Mouse (Mus musculus) intestine, embryonic 16.5 days (tissue): ENCODE measurements around the gene Tmem97. TPM values are rescaled to one million over a fixed set of nuclear protein-coding genes. Genes with fewer than 3 reads are reported as not detected.

Experiments
- ATAC-seq: fragments of 200-750 bp; cut with Nextera tagmentation; 2 replicates; pipeline ENCODE4 v1.8.0; 2017; ENCODE audit warnings: moderate TSS enrichment, moderate library complexity
- H3K27ac ChIP-seq: fragments of 300-500 bp; sonication (generic); 2 replicates; pipeline ENCODE4 v1.5.1; 2014; ENCODE audit warnings: mild to moderate bottlenecking, low read length
- H3K27me3 ChIP-seq: fragments of 300-500 bp; sonication (generic); replicated peaks from 2 replicates; pipeline ENCODE4 v1.6.1; 2014; ENCODE audit warnings: low read length, control low read depth, mixed read lengths; ENCODE audit not compliant: control insufficient read depth, insufficient read depth
- H3K36me3 ChIP-seq: fragments of 300-500 bp; sonication (generic); 2 replicates; pipeline ENCODE4 v1.6.1; 2014; ENCODE audit warnings: low read length, control low read depth; ENCODE audit not compliant: control insufficient read depth, insufficient read depth
- H3K4me1 ChIP-seq: fragments of 300-500 bp; sonication (generic); 2 replicates; pipeline ENCODE4 v1.6.1; 2014; ENCODE audit warnings: low read length, control low read depth, mixed read lengths; ENCODE audit not compliant: control insufficient read depth, insufficient read depth
- H3K4me2 ChIP-seq: fragments of 300-500 bp; sonication (generic); 2 replicates; pipeline ENCODE4 v1.6.1; 2014; ENCODE audit warnings: low read depth, low read length, control low read depth
- H3K4me3 ChIP-seq: fragments of 300-500 bp; sonication (generic); 2 replicates; pipeline ENCODE4 v1.5.1; 2014; ENCODE audit warnings: mild to moderate bottlenecking, low read length
- H3K9ac ChIP-seq: fragments of 300-500 bp; sonication (generic); 2 replicates; pipeline ENCODE4 v1.6.1; 2014; ENCODE audit warnings: low read depth, low read length
- H3K9me3 ChIP-seq: fragments of 300-500 bp; sonication (generic); 2 replicates; pipeline ENCODE4 v1.6.1; 2016; ENCODE audit warnings: low read length, control low read depth; ENCODE audit not compliant: control insufficient read depth
- WGBS: fragments of 180-500 bp; shearing (Covaris S2); extraction: QIAGEN DNeasy Blood & Tissue Kit; methylation state at CpG from one replicate; pipeline ENCODE4 v1.1.7; 2014; 5-methylcytosine and 5-hydroxymethylcytosine counted together
- polyA plus RNA-seq: library from polyadenylated mRNA; unstranded; fragments of >200 nt; fragmentation: Nextera tagmentation; extraction: Ambion mirVana; gene quantifications from 2 replicates; pipeline ENCODE4 v1.2.1, GENCODE M21; 2015

The Tmem97 gene
- polyA plus RNA-seq, 1 experiment from 2014 or later, result 228 TPM

DNA sequence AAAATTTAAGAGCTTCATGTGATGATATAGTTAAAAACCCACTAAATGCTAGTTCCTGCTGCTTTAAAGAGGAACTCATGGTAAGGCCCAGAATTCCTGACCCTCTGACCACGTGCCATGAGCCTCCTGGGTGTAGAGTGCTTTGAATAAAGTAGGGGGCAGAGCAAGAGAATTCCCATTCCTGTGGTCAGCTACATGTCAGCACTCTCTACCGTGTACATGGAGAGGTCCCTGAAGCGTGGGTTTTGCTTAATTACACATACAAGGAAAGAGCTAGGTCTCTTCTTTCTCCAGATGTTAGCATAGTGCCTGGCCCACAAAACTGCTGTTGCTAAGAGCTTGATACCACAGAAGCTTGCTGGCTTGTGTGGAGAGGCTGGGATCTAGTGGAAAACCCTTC, 45.1 kb downstream of the Tmem97 start:
- WGBS, result 75% methylated on average over 3 of the region's 3 CpGs
- Histone ChIP-seq H3K27ac (no peak overlapping the region), H3K4me3 (no peak overlapping the region), H3K9me3 (no peaks in the 10 kb centered on the region), H3K9ac (no peak overlapping the region), H3K4me2 (no peak overlapping the region), H3K36me3 (no peaks in the 10 kb centered on the region; the same call in 1 of the 2 replicates), H3K4me1 (no peaks in the 10 kb centered on the region), H3K27me3 (no peaks in the 10 kb centered on the region)
- no peak for ATAC-seq

DNA sequence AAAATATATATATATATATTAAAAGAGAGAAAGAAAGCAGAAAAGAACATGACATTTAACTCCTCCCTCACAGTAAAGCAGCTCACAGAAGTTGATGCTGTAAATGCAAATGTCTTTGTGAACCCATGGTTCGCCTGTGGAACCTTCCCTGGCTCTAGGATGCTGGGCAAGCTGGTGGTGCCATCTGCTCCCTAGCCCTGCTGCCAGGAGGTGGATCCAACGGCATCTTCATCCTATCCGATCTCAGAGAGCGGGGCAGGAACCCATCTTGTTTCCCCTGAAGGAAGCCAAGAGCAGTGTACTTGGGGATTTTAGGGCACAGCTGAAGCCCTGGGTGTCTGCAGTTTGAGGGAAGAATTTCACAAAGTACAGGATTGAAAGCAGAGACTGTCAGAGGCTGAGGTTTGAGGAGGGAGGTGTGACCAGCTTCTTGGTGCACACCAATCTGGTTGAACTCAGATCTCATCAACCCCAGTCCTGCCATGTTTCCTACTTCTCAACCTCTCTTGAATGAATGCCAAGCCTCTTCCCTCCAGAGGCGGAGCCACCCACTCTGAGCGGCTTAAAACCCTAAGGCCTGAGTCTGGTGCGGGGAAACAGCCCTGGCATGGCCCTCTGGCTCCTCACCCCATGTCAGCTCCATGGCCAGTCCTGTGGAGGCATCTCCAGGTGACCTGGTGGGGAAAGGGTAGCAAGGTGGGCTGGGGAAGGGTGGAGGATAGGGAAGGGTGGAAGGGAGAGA, 47.5 kb downstream of the Tmem97 start, which contains the start of gene Sebox:
Gene Sebox (plus strand): TSS at position 539 of the 742 bp plus-strand sequence.
- H3K36me3 ChIP-seq, result no peaks in the 10 kb centered on the region; the same call in 1 of the 2 replicates
- no peak within 1 kb of the TSS for H3K27ac ChIP-seq
- no peak within 1 kb of the TSS for H3K4me3 ChIP-seq
- 0 out of 2 replicates have a peak, but pooled peaks cover 2% of the 10 kb centered on the region for H3K27me3 ChIP-seq
- ATAC-seq, result no peak
- no peak within 1 kb of the TSS for H3K9ac ChIP-seq
- H3K4me1 ChIP-seq, result no peaks in the 10 kb centered on the region
- WGBS, result 65% methylated on average over 7 of the region's 7 CpGs
- no peak within 1 kb of the TSS for H3K4me2 ChIP-seq
- H3K9me3 ChIP-seq, result no peaks in the 10 kb centered on the region

DNA sequence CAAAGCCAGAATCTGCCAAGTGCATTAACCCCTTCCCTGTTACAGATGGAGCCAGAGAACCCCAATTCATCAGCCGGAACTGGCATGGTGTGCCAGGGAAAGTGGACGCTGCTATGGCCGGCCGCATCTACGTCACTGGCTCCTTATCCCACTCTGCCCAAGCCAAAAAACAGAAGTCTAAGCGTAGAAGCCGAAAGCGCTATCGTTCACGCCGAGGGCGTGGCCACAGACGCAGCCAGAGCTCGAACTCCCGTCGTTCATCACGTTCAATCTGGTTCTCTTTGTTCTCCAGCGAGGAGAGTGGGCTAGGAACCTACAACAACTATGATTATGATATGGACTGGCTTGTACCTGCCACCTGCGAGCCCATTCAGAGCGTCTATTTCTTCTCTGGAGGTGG, 49.0 kb downstream of the Tmem97 start:
- Histone ChIP-seq H3K4me3 (no peak overlapping the region), H3K4me1 (peaks cover 8% of the 10 kb centered on the region), H3K4me2 (no peak overlapping the region), H3K9ac (no peak overlapping the region), H3K9me3 (no peaks in the 10 kb centered on the region), H3K27me3 (peaks cover 10% of the 10 kb centered on the region), H3K36me3 (no peaks in the 10 kb centered on the region), H3K27ac (no peak overlapping the region)
- WGBS, result 71% methylated on average over 20 of the region's 20 CpGs
- no peak for ATAC-seq

DNA sequence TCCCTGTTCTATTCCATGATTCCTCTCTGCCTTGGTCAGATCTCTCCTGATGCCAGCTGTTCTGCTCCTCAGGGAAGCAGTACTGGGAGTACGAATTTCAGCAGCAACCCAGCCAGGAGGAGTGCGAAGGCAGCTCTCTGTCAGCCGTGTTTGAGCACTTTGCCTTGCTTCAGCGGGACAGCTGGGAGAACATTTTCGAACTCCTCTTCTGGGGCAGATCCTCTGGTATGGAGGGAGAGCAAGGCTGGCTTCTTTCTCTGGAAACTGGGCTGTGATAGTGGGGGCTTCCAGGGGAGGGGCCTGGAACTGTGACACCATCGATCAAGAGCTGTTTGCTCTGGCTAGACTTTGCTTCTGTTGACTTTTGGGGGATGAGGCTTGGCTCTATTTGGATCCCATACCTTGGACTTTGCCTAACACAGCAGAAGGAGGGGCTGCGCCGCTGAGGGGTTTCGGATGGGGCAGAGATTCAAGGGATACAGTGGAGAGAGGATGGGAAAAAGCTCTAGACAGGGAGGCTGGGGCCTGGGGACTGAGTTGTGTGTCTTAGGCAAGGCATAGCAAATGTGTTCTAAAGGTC, 49.9 kb downstream of the Tmem97 start:
- Histone ChIP-seq H3K9ac (no peak overlapping the region), H3K36me3 (no peaks in the 10 kb centered on the region), H3K27ac (no peak overlapping the region), H3K27me3 (peaks cover 18% of the 10 kb centered on the region), H3K4me2 (no peak overlapping the region), H3K9me3 (no peaks in the 10 kb centered on the region), H3K4me1 (peaks cover 8% of the 10 kb centered on the region), H3K4me3 (no peak overlapping the region)
- WGBS, result 46% methylated on average over 9 of the region's 9 CpGs
- no peak for ATAC-seq

DNA sequence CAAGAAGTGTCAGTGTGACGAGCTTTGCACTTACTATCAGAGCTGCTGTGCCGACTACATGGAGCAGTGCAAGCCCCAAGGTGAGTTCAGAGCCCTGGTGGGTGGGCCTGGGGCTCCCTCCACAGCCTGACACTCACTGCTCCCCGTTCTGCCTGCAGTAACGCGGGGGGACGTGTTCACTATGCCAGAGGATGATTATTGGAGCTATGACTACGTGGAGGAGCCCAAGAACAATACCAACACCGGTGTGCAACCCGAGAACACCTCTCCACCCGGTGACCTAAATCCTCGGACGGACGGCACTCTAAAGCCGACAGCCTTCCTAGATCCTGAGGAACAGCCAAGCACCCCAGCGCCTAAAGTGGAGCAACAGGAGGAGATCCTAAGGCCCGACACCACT, 51.0 kb downstream of the Tmem97 start:
- H3K4me3 ChIP-seq, result no peak overlapping the region
- H3K36me3 ChIP-seq, result no peaks in the 10 kb centered on the region

DNA sequence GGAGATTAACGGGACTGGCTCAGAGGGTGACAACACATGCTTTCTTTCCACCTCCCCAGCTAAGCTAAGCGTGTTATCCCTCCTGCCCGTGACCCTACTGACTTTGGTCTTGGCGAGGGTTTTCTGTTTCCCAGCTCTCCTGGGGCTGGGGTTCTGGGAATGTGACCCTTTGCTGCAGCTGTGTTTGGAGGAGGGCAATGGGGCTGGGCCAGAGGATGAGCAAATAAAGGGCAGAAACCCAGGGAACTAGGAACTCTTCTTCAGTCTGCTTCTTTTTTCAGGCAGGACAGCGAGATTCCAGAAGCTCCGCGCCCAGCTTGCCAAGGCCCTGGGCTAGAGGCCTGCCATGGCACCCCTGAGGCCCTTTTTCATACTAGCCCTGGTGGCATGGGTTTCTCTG, 51.6 kb downstream of the Tmem97 start, which contains the start of gene Vtn:
Gene Vtn (plus strand): TSS at position 88 of the 400 bp plus-strand sequence.
- peaks cover 8% of the 10 kb centered on the region for H3K4me1 ChIP-seq
- no peak within 1 kb of the TSS for H3K27ac ChIP-seq
- peaks cover 26% of the 10 kb centered on the region for H3K27me3 ChIP-seq
- peak within 1 kb of the TSS; percentile 96 for H3K4me2 ChIP-seq
- H3K36me3 ChIP-seq, result no peaks in the 10 kb centered on the region
- H3K4me3 ChIP-seq, result peak within 1 kb of the TSS; percentile 56
- H3K9me3 ChIP-seq, result no peaks in the 10 kb centered on the region
- H3K9ac ChIP-seq, result no peak within 1 kb of the TSS
- 56% methylated on average over 7 of the region's 7 CpGs for WGBS
- ATAC-seq, result no peak

More for the DNA sequence above, 51.0 kb downstream of the Tmem97 start:
- ATAC-seq, result no peak
- 51% methylated on average over 16 of the region's 16 CpGs for WGBS
- Histone ChIP-seq H3K27me3 (peaks cover 26% of the 10 kb centered on the region), H3K4me1 (peaks cover 8% of the 10 kb centered on the region), H3K27ac (no peak overlapping the region), H3K9ac (no peak overlapping the region), H3K4me2 (no peak overlapping the region), H3K9me3 (no peaks in the 10 kb centered on the region)

DNA sequence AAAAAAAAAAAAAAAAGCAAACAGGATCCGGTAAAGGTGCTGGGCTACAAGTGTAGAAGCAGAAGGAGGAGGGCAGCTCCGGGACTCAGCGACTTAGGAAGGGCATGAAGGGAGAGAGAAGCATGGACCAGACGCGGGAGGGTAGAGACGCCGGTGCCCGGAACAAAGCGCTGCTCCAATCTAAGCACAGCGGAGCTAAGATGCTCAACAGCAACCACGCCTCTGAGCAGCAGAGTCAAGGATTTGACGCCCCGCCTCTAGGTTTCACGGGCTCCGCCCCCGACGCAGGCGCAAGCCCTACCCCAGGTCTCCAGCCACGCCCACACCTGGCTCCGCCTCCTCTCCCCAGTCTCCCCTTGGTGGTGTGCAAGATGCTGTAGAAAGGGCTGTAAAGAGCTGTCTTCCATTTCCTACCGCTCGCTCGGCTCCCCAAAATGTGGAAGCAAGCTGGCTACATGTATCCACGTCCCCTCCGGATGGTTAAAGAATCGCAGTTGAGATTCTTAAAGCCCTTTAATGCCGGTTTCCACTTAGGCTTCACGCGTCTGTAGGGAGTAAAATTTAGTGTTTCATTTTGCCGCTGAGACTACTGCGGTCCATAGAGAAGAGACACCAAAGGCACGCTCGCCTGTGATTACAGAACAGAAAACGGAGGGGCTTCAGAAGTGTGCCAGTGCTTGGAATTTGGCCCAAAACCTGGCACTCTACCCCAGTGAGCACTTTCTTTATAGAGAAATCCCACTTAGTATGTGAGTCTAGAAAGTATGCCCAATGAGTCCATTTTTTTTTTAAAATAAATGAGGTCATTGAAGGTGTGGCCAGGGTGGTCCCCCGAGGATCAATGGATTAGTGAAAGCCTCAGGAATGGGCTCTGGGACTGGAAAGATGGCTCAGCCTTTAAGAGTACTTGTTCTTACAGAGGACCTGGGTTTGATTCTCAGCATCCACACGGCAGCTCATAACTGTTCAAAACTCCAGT, 52.7 kb downstream of the Tmem97 start, which contains the start of gene Sarm1:
Gene Sarm1 (minus strand): TSS at position 211 of the 979 bp plus-strand sequence.
- Histone ChIP-seq H3K27me3 (peaks cover 26% of the 10 kb centered on the region), H3K9ac (peak within 1 kb of the TSS; percentile 57), H3K9me3 (no peaks in the 10 kb centered on the region), H3K4me1 (peaks cover 8% of the 10 kb centered on the region), H3K4me2 (peak within 1 kb of the TSS; percentile 96), H3K36me3 (no peaks in the 10 kb centered on the region), H3K27ac (no peak within 1 kb of the TSS), H3K4me3 (peak within 1 kb of the TSS; percentile 56)
- peak; percentile 97 for ATAC-seq
- 3% methylated on average over 36 of the region's 36 CpGs for WGBS

DNA sequence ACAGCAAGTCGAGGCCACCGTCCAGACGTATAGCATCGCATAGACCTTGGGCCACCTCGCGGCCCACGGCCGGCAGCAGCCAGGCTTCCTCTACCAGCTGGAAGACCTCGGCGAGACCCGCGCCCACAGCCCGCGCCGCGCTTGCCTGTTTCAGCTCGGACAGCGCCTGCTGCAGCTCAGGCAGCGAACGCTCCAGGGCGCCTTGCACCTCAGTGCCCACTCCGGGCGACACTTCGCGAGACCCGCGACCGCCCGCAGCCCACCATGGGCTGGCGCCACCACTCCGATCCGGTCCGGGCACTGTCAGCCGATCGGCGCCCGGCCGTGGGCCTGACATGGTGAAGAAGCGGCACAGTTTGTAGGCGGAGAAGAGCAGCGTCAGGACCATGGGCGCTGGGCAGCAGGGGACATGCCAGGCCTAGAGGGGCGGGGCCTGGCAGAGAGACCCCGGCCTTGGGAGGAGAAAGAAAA, 53.5 kb downstream of the Tmem97 start:
- ATAC-seq, result peak; percentile 51
- peaks cover 26% of the 10 kb centered on the region for H3K27me3 ChIP-seq
- no peaks in the 10 kb centered on the region for H3K36me3 ChIP-seq
- peaks cover 8% of the 10 kb centered on the region for H3K4me1 ChIP-seq
- H3K9ac ChIP-seq, result peak overlapping the region; percentile 57
- no peaks in the 10 kb centered on the region for H3K9me3 ChIP-seq
- peak overlapping the region; percentile 96 for H3K4me2 ChIP-seq
- no peak overlapping the region for H3K27ac ChIP-seq
- H3K4me3 ChIP-seq, result peak overlapping the region; percentile 56
- under 1% methylated on average over 44 of the region's 44 CpGs for WGBS

DNA sequence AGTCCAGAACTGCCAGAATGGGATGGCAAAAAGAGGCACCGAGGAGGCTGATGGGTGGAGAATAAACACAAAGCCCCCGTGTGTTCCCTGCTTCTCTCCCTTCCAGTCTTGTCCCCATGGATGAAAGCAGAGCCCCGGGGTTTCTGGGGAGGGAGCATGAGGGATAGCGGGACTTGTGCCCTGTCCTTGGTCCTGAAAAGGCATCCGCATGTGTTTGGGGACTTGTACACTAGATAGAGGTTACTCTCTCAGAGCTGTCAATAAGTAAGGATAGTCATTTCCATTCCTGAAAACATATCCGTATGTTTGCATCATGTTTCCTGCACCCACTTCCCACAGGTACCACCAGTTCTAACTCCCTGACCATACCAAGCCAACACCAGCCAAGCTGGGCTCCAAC, 54.7 kb downstream of the Tmem97 start:
- Histone ChIP-seq H3K9me3 (no peaks in the 10 kb centered on the region), H3K9ac (no peak overlapping the region), H3K27ac (no peak overlapping the region), H3K4me1 (peaks cover 8% of the 10 kb centered on the region), H3K36me3 (no peaks in the 10 kb centered on the region), H3K27me3 (peaks cover 35% of the 10 kb centered on the region), H3K4me2 (no peak overlapping the region), H3K4me3 (no peak overlapping the region)
- WGBS, result 3% methylated on average over 6 of the region's 6 CpGs
- no peak for ATAC-seq
